In genomic region chr15:82252097-82252496, GRCm38 (mm10) we compare ENCODE assay signal across 18 mouse cellular contexts. TPM values are rescaled to one million over a fixed set of nuclear protein-coding genes. Genes with fewer than 3 reads are reported as not detected.
DNase-seq lines count a peak whose midpoint lies in the region; ATAC-seq and TF ChIP-seq lines count a peak whose summit lies in the region.
"Had no signal": no experiment of that assay in that cellular context is flagged by ENCODE, and none has a peak within 500 bp of the region (broad histone marks: within the 10 kb centered on the region; RNA-seq: fewer than 3 reads in every experiment).

Gene 1500009C09Rik (plus strand): TSS chr15:82252397.

- intact Hi-C loops in left cerebral cortex, postnatal 10 days (cut with DNase I): no loop called here

- H3K36me3 ChIP-seq in forebrain, embryonic 14.5 days (ENCODE audit: control insufficient read depth, insufficient read depth, low read length): no peaks in the 10 kb centered on the region
- H3K36me3 ChIP-seq in forebrain, embryonic 11.5 days (ENCODE audit: control insufficient read depth, insufficient read depth, low read length): no peaks in the 10 kb centered on the region
- no peaks in the 10 kb centered on the region for H3K36me3 ChIP-seq in intestine, postnatal 0 days (ENCODE audit: control insufficient read depth, insufficient read depth)
- H3K36me3 ChIP-seq in intestine, embryonic 15.5 days: no peaks in the 10 kb centered on the region
- H3K36me3 ChIP-seq: heart, embryonic 12.5 days; midbrain, embryonic 12.5 days had no signal

- DNase-seq in forebrain, embryonic 14.5 days (ENCODE audit: low spot score): no peak
- no peak for DNase-seq in forebrain, embryonic 11.5 days (ENCODE audit: low spot score)
- DNase-seq in 416B (ENCODE audit: low read depth) (peak; percentile 38), adipocyte (ENCODE audit: low spot score) (no peak)
- no peak for DNase-seq in left cerebral cortex, postnatal 10 days (ENCODE audit: extremely low spot score in 1 of 2, low spot score in 2 of 2)
- DNase-seq in Muller cell, postnatal 12 days (ENCODE audit: inconsistent ontology term): no peak
- DNase-seq: adrenal gland, adult 2 months; cerebellum, adult 9-11 months; gastrocnemius, postnatal 14 days; lung, postnatal 14 days had no signal

- WGBS in forebrain, embryonic 14.5 days: 86% methylated on average over 6 of the region's 6 CpGs
- 92% methylated on average over 6 of the region's 6 CpGs for WGBS in forebrain, embryonic 11.5 days
- WGBS in intestine, postnatal 0 days: 68% methylated on average over 6 of the region's 6 CpGs
- 86% methylated on average over 6 of the region's 6 CpGs for WGBS in intestine, embryonic 15.5 days

- H3K4me2 ChIP-seq in forebrain, embryonic 14.5 days (ENCODE audit: low read length): no peak within 1 kb of the TSS
- H3K4me2 ChIP-seq in forebrain, embryonic 11.5 days (ENCODE audit: low read depth, low read length, severe bottlenecking): no peak within 1 kb of the TSS
- no peak within 1 kb of the TSS for H3K4me2 ChIP-seq in intestine, postnatal 0 days (replicated peaks; ENCODE audit: low read depth)
- H3K4me2 ChIP-seq in intestine, embryonic 15.5 days (replicated peaks): no peak within 1 kb of the TSS
- H3K4me2 ChIP-seq: heart, embryonic 12.5 days; midbrain, embryonic 12.5 days had no signal

- H3K27me3 ChIP-seq in forebrain, embryonic 14.5 days (replicated peaks; ENCODE audit: control insufficient read depth, insufficient read depth, low read length): no peaks in the 10 kb centered on the region
- H3K27me3 ChIP-seq in forebrain, embryonic 11.5 days (ENCODE audit: control insufficient read depth, insufficient read depth, low read length): no peaks in the 10 kb centered on the region
- 0 out of 2 replicates have a peak, but pooled peaks cover 10% of the 10 kb centered on the region for H3K27me3 ChIP-seq in intestine, postnatal 0 days (replicated peaks; ENCODE audit: control insufficient read depth, insufficient read depth, low read length)
- H3K27me3 ChIP-seq in intestine, embryonic 15.5 days (replicated peaks): no peaks in the 10 kb centered on the region
- H3K27me3 ChIP-seq: midbrain, embryonic 12.5 days had no signal

- H3K27ac ChIP-seq in forebrain, embryonic 14.5 days (ENCODE audit: low read depth, low read length): no peak within 1 kb of the TSS
- no peak within 1 kb of the TSS for H3K27ac ChIP-seq in forebrain, embryonic 11.5 days (ENCODE audit: low read depth, low read length)
- H3K27ac ChIP-seq in intestine, postnatal 0 days (ENCODE audit: low read depth, low read length): no peak within 1 kb of the TSS
- no peak within 1 kb of the TSS for H3K27ac ChIP-seq in intestine, embryonic 15.5 days
- H3K27ac ChIP-seq: liver, embryonic 14.5 days; midbrain, embryonic 12.5 days had no signal

- no peak within 1 kb of the TSS for H3K4me3 ChIP-seq in forebrain, embryonic 14.5 days (ENCODE audit: low read depth, low read length)
- no peak within 1 kb of the TSS for H3K4me3 ChIP-seq in forebrain, embryonic 11.5 days (ENCODE audit: low read depth, low read length)
- no peak within 1 kb of the TSS for H3K4me3 ChIP-seq in intestine, postnatal 0 days (ENCODE audit: low read depth, low read length)
- H3K4me3 ChIP-seq in intestine, embryonic 15.5 days (replicated peaks): no peak within 1 kb of the TSS
- H3K4me3 ChIP-seq: heart, embryonic 12.5 days; midbrain, embryonic 12.5 days had no signal

- H3K9ac ChIP-seq in forebrain, embryonic 14.5 days (ENCODE audit: low read length): no peak within 1 kb of the TSS
- no peak within 1 kb of the TSS for H3K9ac ChIP-seq in forebrain, embryonic 11.5 days (ENCODE audit: low read length)
- no peak within 1 kb of the TSS for H3K9ac ChIP-seq in intestine, postnatal 0 days (ENCODE audit: low read depth, low read length)
- H3K9ac ChIP-seq in intestine, embryonic 15.5 days: no peak within 1 kb of the TSS
- H3K9ac ChIP-seq: heart, embryonic 12.5 days; liver, embryonic 14.5 days; midbrain, embryonic 12.5 days had no signal

- peaks cover 10% of the 10 kb centered on the region for H3K4me1 ChIP-seq in forebrain, embryonic 14.5 days (ENCODE audit: control insufficient read depth, insufficient read depth, low read length)
- H3K4me1 ChIP-seq in forebrain, embryonic 11.5 days (replicated peaks; ENCODE audit: control insufficient read depth, insufficient read depth, low read length): peaks cover 13% of the 10 kb centered on the region; the same call in 1 of the 2 replicates
- no peaks in the 10 kb centered on the region for H3K4me1 ChIP-seq in intestine, postnatal 0 days (replicated peaks; ENCODE audit: control insufficient read depth, insufficient read depth, low read length)
- no peaks in the 10 kb centered on the region for H3K4me1 ChIP-seq in intestine, embryonic 15.5 days (replicated peaks)

- TF ChIP-seq CTCF in intestine, postnatal 0 days (IDR thresholded peaks at IDR 0.05; ENCODE audit: low read depth): no peak

- no peaks in the 10 kb centered on the region for H3K9me3 ChIP-seq in forebrain, embryonic 14.5 days (replicated peaks; ENCODE audit: control insufficient read depth, low read length)
- H3K9me3 ChIP-seq in forebrain, embryonic 11.5 days (ENCODE audit: control insufficient read depth, low read length): no peaks in the 10 kb centered on the region
- no peaks in the 10 kb centered on the region for H3K9me3 ChIP-seq in intestine, postnatal 0 days (ENCODE audit: control insufficient read depth)
- no peaks in the 10 kb centered on the region for H3K9me3 ChIP-seq in intestine, embryonic 15.5 days
- H3K9me3 ChIP-seq: heart, embryonic 12.5 days; midbrain, embryonic 12.5 days had no signal

- no peak for ATAC-seq in forebrain, embryonic 14.5 days
- ATAC-seq in forebrain, embryonic 11.5 days (replicated peaks; ENCODE audit: low FRiP score): no peak
- ATAC-seq in intestine, postnatal 0 days: 0 out of 2 replicates have a peak, but pooled peaks have one; percentile 30
- ATAC-seq in intestine, embryonic 15.5 days: no peak

RNA-seq across cellular contexts. Expression of gene 1500009C09Rik, which starts in this region (rescaled TPM):
- 13.2 and 19.3 TPM in 2 replicates for polyA plus RNA-seq in forebrain, embryonic 14.5 days (2014; fragmentation: Nextera tagmentation; extraction: Ambion mirVana)
- polyA plus RNA-seq in forebrain, embryonic 11.5 days (2014; fragmentation: Nextera tagmentation; extraction: Ambion mirVana): 2.2 and 2.4 TPM in 2 replicates
- polyA plus RNA-seq in intestine, postnatal 0 days (2015; fragmentation: Nextera tagmentation; extraction: Ambion mirVana): 0.13 TPM in 1 of 2 replicates, not detected in the other
- 0.13 TPM in 1 of 2 replicates, not detected in the other for polyA plus RNA-seq in intestine, embryonic 15.5 days (2015; fragmentation: Nextera tagmentation; extraction: Ambion mirVana)
- 10 to 100 TPM; 83.1 to 87.6 TPM for total RNA-seq in left cerebral cortex, postnatal 10 days (2021)
- total RNA-seq: gastrocnemius, postnatal 14 days; neutrophil, adult 5-6 weeks had no signal
- polyA plus RNA-seq: heart, embryonic 12.5 days; kidney, embryonic 14.5 days; limb, embryonic 11.5 days had no signal

Comparison
In these comparisons a context has a peak if more than half of its experiments do, and no peak if none do; other contexts are left out.
1. Peak in ATAC-seq in intestine, postnatal 0 days; RNA of the gene not detected or under 1 TPM.